Mouse (Mus musculus): ENCODE data around the gene Ripk1. TPM values are rescaled to one million over a fixed set of nuclear protein-coding genes. Genes with fewer than 3 reads are reported as not detected.

Ripk1 gene
- polyA plus RNA-seq, 1 experiment from 2014 or later = 8.7 TPM

DNA sequence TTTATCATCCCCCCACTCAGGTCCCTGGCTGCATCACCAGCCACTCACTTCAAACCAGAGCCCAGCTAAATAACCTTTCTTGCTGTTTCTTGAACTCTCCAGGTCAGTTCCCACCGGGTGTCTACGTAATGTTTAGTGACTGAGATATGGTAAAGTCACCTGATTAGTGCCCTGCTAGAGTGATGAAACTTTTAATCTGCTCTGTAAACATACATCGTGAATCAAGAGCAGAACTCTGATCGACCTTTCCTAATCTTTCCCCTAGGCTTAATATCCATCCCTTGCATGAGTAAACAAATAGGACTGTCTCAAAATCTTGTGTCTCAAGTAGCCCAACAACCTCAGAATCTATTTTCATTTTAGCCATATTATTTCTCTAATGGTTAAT lies 36.1 kb upstream of the Ripk1 start:
- no peak for ATAC-seq (ENCODE audit: insufficient number of reproducible peaks, insufficient read depth, low FRiP score, low read depth)
- Histone ChIP-seq H3K4me2 (ENCODE audit: low read length) (peak overlapping the region; percentile 75), H3K27ac (replicated peaks in 1 of 2; ENCODE audit: control insufficient read depth in 1 of 2, insufficient read depth in 1 of 2, low read depth in 2 of 2, low read length in 2 of 2) (no peak overlapping the region), H3K36me3 (ENCODE audit: control insufficient read depth, insufficient read depth, low read length) (no peaks in the 10 kb centered on the region), H3K27me3 (ENCODE audit: control insufficient read depth, insufficient read depth, low read length) (no peaks in the 10 kb centered on the region), H3K9me3 (ENCODE audit: control insufficient read depth, low read length) (no peaks in the 10 kb centered on the region), H3K4me3 (ENCODE audit: control insufficient read depth in 1 of 2, insufficient read depth in 1 of 2, low read depth in 1 of 2, low read length in 2 of 2) (peak overlapping the region in 1 of 2 experiments; percentile 68; a peak in 1 of 4 replicates), H3K9ac (ENCODE audit: low read length) (peak overlapping the region; percentile 76), H3K4me1 (ENCODE audit: control insufficient read depth in 2 of 2, insufficient read depth in 2 of 2, low read length in 2 of 2) (peaks cover 2 to 9% of the 10 kb centered on the region in 2 experiments; a peak in 3 of 4 replicates)
- 21% methylated on average over 4 of the region's 4 CpGs for WGBS

- Histone ChIP-seq H3K9me3 (ENCODE audit: control insufficient read depth, low read length) (no peaks in the 10 kb centered on the region), H3K4me2 (ENCODE audit: low read length) (no peak overlapping the region), H3K36me3 (ENCODE audit: control insufficient read depth, insufficient read depth, low read length) (no peaks in the 10 kb centered on the region), H3K9ac (ENCODE audit: low read length) (no peak overlapping the region), H3K27ac (replicated peaks in 1 of 2; ENCODE audit: control insufficient read depth in 1 of 2, insufficient read depth in 1 of 2, low read depth in 2 of 2, low read length in 2 of 2) (no peak overlapping the region), H3K27me3 (ENCODE audit: control insufficient read depth, insufficient read depth, low read length) (no peaks in the 10 kb centered on the region), H3K4me1 (ENCODE audit: control insufficient read depth in 2 of 2, insufficient read depth in 2 of 2, low read length in 2 of 2) (peaks cover 2 to 9% of the 10 kb centered on the region in 2 experiments; a peak in 3 of 4 replicates), H3K4me3 (ENCODE audit: control insufficient read depth in 1 of 2, insufficient read depth in 1 of 2, low read depth in 1 of 2, low read length in 2 of 2) (no peak overlapping the region)
- no peak for ATAC-seq (ENCODE audit: insufficient number of reproducible peaks, insufficient read depth, low FRiP score, low read depth)
These were observed 35.6 kb upstream of the Ripk1 start for GRCm38 (mm10) chr13:33966574-33966973.

GRCm38 (mm10) chr13:33989625-33990024 lies 12.5 kb upstream of the Ripk1 start:
- H3K4me3 ChIP-seq (ENCODE audit: control insufficient read depth in 1 of 2, insufficient read depth in 1 of 2, low read depth in 1 of 2, low read length in 2 of 2) = no peak overlapping the region
- no peaks in the 10 kb centered on the region for H3K27me3 ChIP-seq (ENCODE audit: control insufficient read depth, insufficient read depth, low read length)
- no peaks in the 10 kb centered on the region for H3K4me1 ChIP-seq (ENCODE audit: control insufficient read depth in 2 of 2, insufficient read depth in 2 of 2, low read length in 2 of 2)
- 76% methylated on average over 5 of the region's 5 CpGs for whole genome bisulfite sequencing
- H3K4me2 ChIP-seq (ENCODE audit: low read length) = no peak overlapping the region
- H3K9ac ChIP-seq (ENCODE audit: low read length) = no peak overlapping the region
- no peaks in the 10 kb centered on the region for H3K9me3 ChIP-seq (ENCODE audit: control insufficient read depth, low read length)
- no peak overlapping the region for H3K27ac ChIP-seq (replicated peaks in 1 of 2; ENCODE audit: control insufficient read depth in 1 of 2, insufficient read depth in 1 of 2, low read depth in 2 of 2, low read length in 2 of 2)
- no peak for ATAC-seq (ENCODE audit: insufficient number of reproducible peaks, insufficient read depth, low FRiP score, low read depth)
- H3K36me3 ChIP-seq (ENCODE audit: control insufficient read depth, insufficient read depth, low read length) = peaks cover 23% of the 10 kb centered on the region

GRCm38 (mm10) chr13:33995197-33995596 lies 7.0 kb upstream of the Ripk1 start:
- H3K4me1 ChIP-seq (ENCODE audit: control insufficient read depth in 2 of 2, insufficient read depth in 2 of 2, low read length in 2 of 2) = no peaks in the 10 kb centered on the region
- 15% methylated on average over 1 of the region's 1 CpGs for WGBS
- ATAC-seq (ENCODE audit: insufficient number of reproducible peaks, insufficient read depth, low FRiP score, low read depth) = no peak
- H3K36me3 ChIP-seq (ENCODE audit: control insufficient read depth, insufficient read depth, low read length) = no peaks in the 10 kb centered on the region; the same call in 1 of the 2 replicates
- no peak overlapping the region for H3K4me3 ChIP-seq (ENCODE audit: control insufficient read depth in 1 of 2, insufficient read depth in 1 of 2, low read depth in 1 of 2, low read length in 2 of 2)
- H3K4me2 ChIP-seq (ENCODE audit: low read length) = no peak overlapping the region
- no peaks in the 10 kb centered on the region for H3K27me3 ChIP-seq (ENCODE audit: control insufficient read depth, insufficient read depth, low read length)
- no peaks in the 10 kb centered on the region for H3K9me3 ChIP-seq (ENCODE audit: control insufficient read depth, low read length)
- no peak overlapping the region for H3K27ac ChIP-seq (replicated peaks in 1 of 2; ENCODE audit: control insufficient read depth in 1 of 2, insufficient read depth in 1 of 2, low read depth in 2 of 2, low read length in 2 of 2)
- no peak overlapping the region for H3K9ac ChIP-seq (ENCODE audit: low read length)

- peak overlapping the region; percentile 2 to 90; a peak in 1 of 4 replicates for H3K27ac ChIP-seq (replicated peaks in 1 of 2; ENCODE audit: control insufficient read depth in 1 of 2, insufficient read depth in 1 of 2, low read depth in 2 of 2, low read length in 2 of 2)
- WGBS = 6% methylated on average over 5 of the region's 5 CpGs
- H3K9ac ChIP-seq (ENCODE audit: low read length) = peak overlapping the region; percentile 90
- H3K4me1 ChIP-seq (ENCODE audit: control insufficient read depth in 2 of 2, insufficient read depth in 2 of 2, low read length in 2 of 2) = peaks cover 3 to 5% of the 10 kb centered on the region in 2 experiments
- peak overlapping the region; percentile 89 to 97 for H3K4me3 ChIP-seq (ENCODE audit: control insufficient read depth in 1 of 2, insufficient read depth in 1 of 2, low read depth in 1 of 2, low read length in 2 of 2)
- no peaks in the 10 kb centered on the region for H3K36me3 ChIP-seq (ENCODE audit: control insufficient read depth, insufficient read depth, low read length)
- H3K4me2 ChIP-seq (ENCODE audit: low read length) = peak overlapping the region; percentile 96
- H3K9me3 ChIP-seq (ENCODE audit: control insufficient read depth, low read length) = no peaks in the 10 kb centered on the region
- H3K27me3 ChIP-seq (ENCODE audit: control insufficient read depth, insufficient read depth, low read length) = no peaks in the 10 kb centered on the region
- no peak for ATAC-seq (ENCODE audit: insufficient number of reproducible peaks, insufficient read depth, low FRiP score, low read depth)
These were observed 895 bp downstream of the Ripk1 start for GRCm38 (mm10) chr13:34003058-34003457.

GRCm38 (mm10) chr13:34007234-34007633 lies 5.1 kb downstream of the Ripk1 start:
- no peak for ATAC-seq (ENCODE audit: insufficient number of reproducible peaks, insufficient read depth, low FRiP score, low read depth)
- no peak overlapping the region for H3K9ac ChIP-seq (ENCODE audit: low read length)
- H3K27ac ChIP-seq (replicated peaks in 1 of 2; ENCODE audit: control insufficient read depth in 1 of 2, insufficient read depth in 1 of 2, low read depth in 2 of 2, low read length in 2 of 2) = 0 out of 4 replicates have a peak overlapping the region, but pooled peaks of 1 of the 2 experiments have one; percentile 9
- no peaks in the 10 kb centered on the region for H3K27me3 ChIP-seq (ENCODE audit: control insufficient read depth, insufficient read depth, low read length)
- H3K36me3 ChIP-seq (ENCODE audit: control insufficient read depth, insufficient read depth, low read length) = peaks cover 28% of the 10 kb centered on the region
- WGBS = 70% methylated on average over 2 of the region's 2 CpGs
- H3K4me2 ChIP-seq (ENCODE audit: low read length) = no peak overlapping the region
- H3K4me1 ChIP-seq (ENCODE audit: control insufficient read depth in 2 of 2, insufficient read depth in 2 of 2, low read length in 2 of 2) = peaks cover 3 to 5% of the 10 kb centered on the region in 2 experiments
- no peak overlapping the region for H3K4me3 ChIP-seq (ENCODE audit: control insufficient read depth in 1 of 2, insufficient read depth in 1 of 2, low read depth in 1 of 2, low read length in 2 of 2)
- no peaks in the 10 kb centered on the region for H3K9me3 ChIP-seq (ENCODE audit: control insufficient read depth, low read length)

DNA sequence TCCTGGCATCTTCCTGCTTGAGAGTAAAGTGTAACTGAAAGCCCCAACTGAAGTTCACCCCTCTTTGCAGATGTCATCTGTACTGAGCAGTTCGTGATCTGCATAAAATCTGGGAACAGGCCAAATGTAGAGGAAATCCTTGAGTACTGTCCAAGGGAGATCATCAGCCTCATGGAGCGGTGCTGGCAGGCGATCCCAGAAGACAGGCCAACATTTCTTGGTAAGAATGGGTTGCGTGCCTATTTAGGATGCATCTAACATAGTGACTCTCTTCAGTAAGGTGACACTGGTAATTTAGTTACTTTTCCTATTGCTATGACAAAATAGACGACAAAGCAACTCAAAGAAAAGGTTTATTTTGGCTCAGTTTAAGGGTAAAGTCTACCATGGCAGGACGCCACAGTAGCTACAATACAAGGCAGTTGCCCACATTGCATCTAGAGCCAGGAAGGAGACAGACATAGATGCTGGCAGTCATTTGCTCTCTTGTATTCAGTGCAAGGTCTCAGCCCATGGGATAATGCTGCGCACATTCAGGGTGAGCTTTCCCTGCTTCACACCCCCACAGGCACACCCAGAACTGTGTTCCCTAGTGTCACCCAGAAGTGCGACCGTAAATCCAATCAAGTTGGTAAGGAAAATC lies 14.9 kb downstream of the Ripk1 start:
- no peak overlapping the region for H3K9ac ChIP-seq (ENCODE audit: low read length)
- no peaks in the 10 kb centered on the region for H3K9me3 ChIP-seq (ENCODE audit: control insufficient read depth, low read length)
- no peak overlapping the region for H3K4me3 ChIP-seq (ENCODE audit: control insufficient read depth in 1 of 2, insufficient read depth in 1 of 2, low read depth in 1 of 2, low read length in 2 of 2)
- H3K4me1 ChIP-seq (ENCODE audit: control insufficient read depth in 2 of 2, insufficient read depth in 2 of 2, low read length in 2 of 2) = no peaks in the 10 kb centered on the region
- no peak overlapping the region for H3K4me2 ChIP-seq (ENCODE audit: low read length)
- H3K36me3 ChIP-seq (ENCODE audit: control insufficient read depth, insufficient read depth, low read length) = peaks cover 93% of the 10 kb centered on the region
- ATAC-seq (ENCODE audit: insufficient number of reproducible peaks, insufficient read depth, low FRiP score, low read depth) = no peak
- WGBS = 87% methylated on average over 9 of the region's 9 CpGs
- no peaks in the 10 kb centered on the region for H3K27me3 ChIP-seq (ENCODE audit: control insufficient read depth, insufficient read depth, low read length)
- no peak overlapping the region for H3K27ac ChIP-seq (replicated peaks in 1 of 2; ENCODE audit: control insufficient read depth in 1 of 2, insufficient read depth in 1 of 2, low read depth in 2 of 2, low read length in 2 of 2)

DNA sequence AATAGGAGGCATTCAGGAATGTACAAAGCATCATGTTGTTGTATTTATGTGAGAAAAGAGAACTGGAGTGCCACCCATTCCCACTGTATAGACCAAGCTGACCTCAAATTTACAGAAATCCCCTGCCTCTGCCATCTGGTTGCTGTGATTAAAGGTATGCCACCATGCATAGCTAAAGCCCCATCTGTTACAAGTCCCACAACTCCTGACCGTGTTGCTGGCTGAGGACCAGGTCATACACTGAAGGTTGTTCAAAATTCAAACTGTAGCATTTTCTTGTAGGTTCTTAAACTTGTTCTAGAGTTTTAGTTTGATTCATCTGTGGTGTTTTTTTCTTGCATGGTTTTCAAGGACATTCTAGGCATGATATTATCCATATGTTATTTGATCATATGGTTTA lies 16.4 kb downstream of the Ripk1 start:
- Histone ChIP-seq H3K4me2 (ENCODE audit: low read length) (no peak overlapping the region), H3K9me3 (ENCODE audit: control insufficient read depth, low read length) (no peaks in the 10 kb centered on the region), H3K36me3 (ENCODE audit: control insufficient read depth, insufficient read depth, low read length) (peaks cover 96% of the 10 kb centered on the region), H3K27ac (replicated peaks in 1 of 2; ENCODE audit: control insufficient read depth in 1 of 2, insufficient read depth in 1 of 2, low read depth in 2 of 2, low read length in 2 of 2) (no peak overlapping the region), H3K27me3 (ENCODE audit: control insufficient read depth, insufficient read depth, low read length) (no peaks in the 10 kb centered on the region), H3K9ac (ENCODE audit: low read length) (no peak overlapping the region), H3K4me1 (ENCODE audit: control insufficient read depth in 2 of 2, insufficient read depth in 2 of 2, low read length in 2 of 2) (no peaks in the 10 kb centered on the region), H3K4me3 (ENCODE audit: control insufficient read depth in 1 of 2, insufficient read depth in 1 of 2, low read depth in 1 of 2, low read length in 2 of 2) (no peak overlapping the region)
- ATAC-seq (ENCODE audit: insufficient number of reproducible peaks, insufficient read depth, low FRiP score, low read depth) = no peak
- 96% methylated on average over 1 of the region's 1 CpGs for WGBS

All from heart, embryonic 14.5 days (tissue).